Mouse (Mus musculus) megakaryocyte, adult 5-6 weeks (primary cell): ENCODE data around the gene Cldn9. TPM values are rescaled to one million over a fixed set of nuclear protein-coding genes. Genes with fewer than 3 reads are reported as not detected.
A peak's percentile ranks its signal among the peaks of the same experiment; 100 is the strongest.

ENCODE experiments used
- ATAC-seq: 2 replicates; pipeline ENCODE4 v1.8.0; 2016; ENCODE audit warnings: mild to moderate bottlenecking, inconsistent platforms; ENCODE audit not compliant: poor library complexity, severe bottlenecking
- total RNA-seq, 2 experiments: library from RNA; stranded (forward) in 1 of 2; stranded (reverse) in 1 of 2; fragments of 153-499, 151-499 nt in 1 of 2; fragments of 221-1000, 200-1000 nt in 1 of 2; gene quantifications; 2 replicates each; pipeline versions ENCODE4 v1.2.3 to v1.2.4; 2015 to 2017

The Cldn9 gene
- total RNA-seq, 2 experiments from 2014 or later: not detected

DNA sequence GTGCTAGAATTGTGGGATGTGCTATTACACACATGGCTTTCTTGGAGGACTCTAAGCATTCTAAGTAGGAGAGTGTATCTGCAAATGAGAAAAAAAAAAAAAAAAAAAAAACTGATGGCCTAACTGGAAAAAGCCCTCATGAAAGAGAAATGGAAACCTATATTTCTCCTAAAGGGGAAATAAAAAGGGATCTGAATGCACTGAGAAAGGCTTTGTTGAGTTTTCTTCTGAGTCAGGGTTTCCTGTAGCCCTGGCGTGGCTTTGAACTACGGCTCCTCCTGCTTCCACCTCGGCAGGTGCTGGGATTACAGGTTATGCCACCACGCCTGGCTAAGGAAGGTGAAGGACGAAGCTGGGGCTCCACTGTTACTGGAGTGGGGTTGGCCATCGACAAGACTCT lies 29.8 kb downstream of the Cldn9 start:
- peak; percentile 46 for ATAC-seq

- ATAC-seq: peak; percentile 53; the same call in 1 of the 2 replicates
Observed at GRCm38 (mm10) chr17:23653324-23653723, 30.5 kb downstream of the Cldn9 start.

DNA sequence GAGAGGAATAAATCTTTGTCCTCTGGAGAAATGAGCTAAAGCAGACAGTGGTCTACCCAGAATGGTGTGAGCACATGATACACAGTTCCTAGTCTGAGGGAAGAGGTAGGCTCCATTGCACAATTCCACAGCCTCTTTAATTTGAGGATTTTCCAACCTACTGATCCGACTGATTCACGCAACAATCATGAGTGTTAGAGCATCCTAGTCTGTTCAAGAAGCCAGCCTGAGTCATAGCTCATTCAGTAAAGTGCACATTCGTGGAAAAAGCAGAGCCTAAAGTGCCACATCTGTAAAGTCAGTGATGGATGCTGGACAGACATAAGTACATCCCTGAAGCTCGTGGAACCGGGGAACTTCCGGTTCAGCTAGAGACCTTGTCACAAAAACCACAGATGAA lies 32.5 kb downstream of the Cldn9 start:
- ATAC-seq: no peak

- ATAC-seq: no peak
Observed at GRCm38 (mm10) chr17:23645894-23646293, 37.9 kb downstream of the Cldn9 start.

DNA sequence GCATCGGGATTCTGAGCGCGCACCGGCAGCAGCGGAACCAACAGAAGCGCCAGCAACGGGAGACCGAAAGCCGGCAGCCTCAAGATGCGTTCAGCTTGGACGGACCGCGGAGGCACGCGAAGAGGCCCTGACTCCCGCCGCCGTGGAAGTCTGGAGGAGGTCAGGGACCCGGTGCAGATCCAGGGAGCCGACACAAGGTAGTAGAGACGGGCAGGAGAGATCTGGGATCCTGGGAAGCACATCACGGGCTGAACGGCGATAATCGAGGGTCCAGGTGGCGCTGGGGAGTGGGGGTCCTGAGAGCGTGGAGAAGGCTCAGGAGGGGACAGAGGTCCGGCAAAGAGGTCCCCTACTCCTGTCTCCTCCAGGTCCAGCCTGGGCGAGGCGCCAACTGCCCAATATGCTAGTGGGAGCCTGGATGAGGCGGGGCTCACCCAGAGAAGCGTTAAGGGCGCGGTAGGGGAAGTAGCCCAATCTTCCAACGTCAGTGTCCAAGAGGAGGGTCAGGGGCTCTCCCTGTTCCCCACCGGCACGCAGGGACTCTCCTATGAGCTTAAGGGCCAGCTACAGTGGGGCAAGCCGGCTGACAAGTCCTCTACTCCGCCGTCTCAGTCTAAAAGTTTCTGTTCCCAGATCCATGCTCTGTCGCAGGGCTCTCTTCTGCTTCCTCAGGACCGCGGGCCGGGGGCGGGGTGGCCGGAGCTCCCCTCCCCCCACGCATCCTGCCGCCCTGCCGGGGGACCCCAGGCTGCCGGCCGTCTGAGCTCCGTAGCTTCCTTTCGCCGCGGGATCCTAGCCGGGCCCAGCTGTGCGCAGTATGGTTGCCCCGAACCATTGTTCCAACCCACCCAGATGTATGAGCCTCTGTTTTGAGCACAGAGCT lies 39.0 kb downstream of the Cldn9 start, which contains the start of gene Mmp25:
Gene Mmp25, minus strand, starts transcription at position 665 of the 883 bp plus-strand sequence.
- ATAC-seq: peak; percentile 93

Other genes with a start within 250 kb of the Cldn9 start
- not detected in 2 replicates for gene Vmn2r117, start 204.3 kb downstream of the Cldn9 start, total RNA-seq (2015)
- gene Vmn2r117, start 204.3 kb downstream of the Cldn9 start, total RNA-seq (2017): not detected in 2 replicates
- 2.1 and 2.4 TPM in 2 replicates for gene Zfp213, start 119.8 kb downstream of the Cldn9 start, total RNA-seq (2015)
- gene Zfp213, start 119.8 kb downstream of the Cldn9 start, total RNA-seq (2017): 2.7 and 4.7 TPM in 2 replicates
- gene Zfp13, start 84.5 kb downstream of the Cldn9 start, total RNA-seq (2015): not detected in 2 replicates
- gene Zfp13, start 84.5 kb downstream of the Cldn9 start, total RNA-seq (2017): 0.18 TPM in 1 of 2 replicates, not detected in the other
- gene Zscan10, start 83.2 kb downstream of the Cldn9 start, total RNA-seq (2015): not detected in 2 replicates
- not detected in 2 replicates for gene Zscan10, start 83.2 kb downstream of the Cldn9 start, total RNA-seq (2017)
- gene Mmp25, start 38.7 kb downstream of the Cldn9 start, total RNA-seq (2015): 22.6 and 32.1 TPM in 2 replicates
- gene Mmp25, start 38.7 kb downstream of the Cldn9 start, total RNA-seq (2017): 14.0 and 19.5 TPM in 2 replicates
- not detected in 2 replicates for gene Bicdl2, start 23.5 kb downstream of the Cldn9 start, total RNA-seq (2015)
- 0.45 TPM in 1 of 2 replicates, not detected in the other for gene Bicdl2, start 23.5 kb downstream of the Cldn9 start, total RNA-seq (2017)
- 67.4 and 97.1 TPM in 2 replicates for gene Hcfc1r1, start 10.4 kb downstream of the Cldn9 start, total RNA-seq (2015)
- gene Hcfc1r1, start 10.4 kb downstream of the Cldn9 start, total RNA-seq (2017): 38.1 and 52.4 TPM in 2 replicates
- gene Thoc6, start 10.1 kb downstream of the Cldn9 start, total RNA-seq (2015): 26.5 and 26.8 TPM in 2 replicates
- gene Thoc6, start 10.1 kb downstream of the Cldn9 start, total RNA-seq (2017): 38.5 and 45.2 TPM in 2 replicates
- gene Tnfrsf12a, start 6.6 kb downstream of the Cldn9 start, total RNA-seq (2015): 1.8 and 5.8 TPM in 2 replicates
- gene Tnfrsf12a, start 6.6 kb downstream of the Cldn9 start, total RNA-seq (2017): 5.9 and 7.7 TPM in 2 replicates
- not detected in 2 replicates for gene Cldn6, start 4.8 kb downstream of the Cldn9 start, total RNA-seq (2015)
- gene Cldn6, start 4.8 kb downstream of the Cldn9 start, total RNA-seq (2017): not detected in 2 replicates
- not detected in 2 replicates for gene 1520401A03Rik, start 38.8 kb upstream of the Cldn9 start, total RNA-seq (2015)
- gene 1520401A03Rik, start 38.8 kb upstream of the Cldn9 start, total RNA-seq (2017): not detected in 2 replicates
- gene Pkmyt1, start 42.3 kb upstream of the Cldn9 start, total RNA-seq (2015): 31.1 and 32.2 TPM in 2 replicates
- 15.9 and 16.6 TPM in 2 replicates for gene Pkmyt1, start 42.3 kb upstream of the Cldn9 start, total RNA-seq (2017)
- gene Paqr4, start 56.8 kb upstream of the Cldn9 start, total RNA-seq (2015): 3.3 and 4.1 TPM in 2 replicates
- gene Paqr4, start 56.8 kb upstream of the Cldn9 start, total RNA-seq (2017): 7.6 and 10.1 TPM in 2 replicates
- not detected in 2 replicates for gene Kremen2, start 61.8 kb upstream of the Cldn9 start, total RNA-seq (2015)
- gene Kremen2, start 61.8 kb upstream of the Cldn9 start, total RNA-seq (2017): not detected in 2 replicates
- 3.1 and 3.7 TPM in 2 replicates for gene Flywch1, start 87.6 kb upstream of the Cldn9 start, total RNA-seq (2015)
- 7.7 and 12.0 TPM in 2 replicates for gene Flywch1, start 87.6 kb upstream of the Cldn9 start, total RNA-seq (2017)
- gene Flywch2, start 102.1 kb upstream of the Cldn9 start, total RNA-seq (2015): 0.66 TPM in 1 of 2 replicates, not detected in the other
- 0.92 TPM in 1 of 2 replicates, not detected in the other for gene Flywch2, start 102.1 kb upstream of the Cldn9 start, total RNA-seq (2017)
- 210 and 224 TPM in 2 replicates for gene Srrm2, start 106.5 kb upstream of the Cldn9 start, total RNA-seq (2015)
- gene Srrm2, start 106.5 kb upstream of the Cldn9 start, total RNA-seq (2017): 81.2 and 117 TPM in 2 replicates
- 283 and 294 TPM in 2 replicates for gene Elob, start 145.1 kb upstream of the Cldn9 start, total RNA-seq (2015)
- gene Elob, start 145.1 kb upstream of the Cldn9 start, total RNA-seq (2017): 113 and 140 TPM in 2 replicates
- gene Prss33, start 152.0 kb upstream of the Cldn9 start, total RNA-seq (2015): not detected in 2 replicates
- gene Prss33, start 152.0 kb upstream of the Cldn9 start, total RNA-seq (2017): not detected in 2 replicates
- not detected in 2 replicates for gene Prss32, start 159.8 kb upstream of the Cldn9 start, total RNA-seq (2015)
- gene Prss32, start 159.8 kb upstream of the Cldn9 start, total RNA-seq (2017): not detected in 2 replicates
- gene Prss41, start 160.1 kb upstream of the Cldn9 start, total RNA-seq (2015): not detected in 2 replicates
- gene Prss41, start 160.1 kb upstream of the Cldn9 start, total RNA-seq (2017): not detected in 2 replicates
- not detected in 2 replicates for gene Prss21, start 184.0 kb upstream of the Cldn9 start, total RNA-seq (2015)
- gene Prss21, start 184.0 kb upstream of the Cldn9 start, total RNA-seq (2017): not detected in 2 replicates
- gene Dcpp1, start 196.8 kb upstream of the Cldn9 start, total RNA-seq (2015): not detected in 2 replicates
- gene Dcpp1, start 196.8 kb upstream of the Cldn9 start, total RNA-seq (2017): not detected in 2 replicates
- not detected in 2 replicates for gene Dcpp2, start 196.9 kb upstream of the Cldn9 start, total RNA-seq (2015)
- gene Dcpp2, start 196.9 kb upstream of the Cldn9 start, total RNA-seq (2017): not detected in 2 replicates
- not detected in 2 replicates for gene Dcpp3, start 233.4 kb upstream of the Cldn9 start, total RNA-seq (2015)
- gene Dcpp3, start 233.4 kb upstream of the Cldn9 start, total RNA-seq (2017): not detected in 2 replicates